Mouse (Mus musculus): Measurements from ENCODE around the gene Grip1.

DNA sequence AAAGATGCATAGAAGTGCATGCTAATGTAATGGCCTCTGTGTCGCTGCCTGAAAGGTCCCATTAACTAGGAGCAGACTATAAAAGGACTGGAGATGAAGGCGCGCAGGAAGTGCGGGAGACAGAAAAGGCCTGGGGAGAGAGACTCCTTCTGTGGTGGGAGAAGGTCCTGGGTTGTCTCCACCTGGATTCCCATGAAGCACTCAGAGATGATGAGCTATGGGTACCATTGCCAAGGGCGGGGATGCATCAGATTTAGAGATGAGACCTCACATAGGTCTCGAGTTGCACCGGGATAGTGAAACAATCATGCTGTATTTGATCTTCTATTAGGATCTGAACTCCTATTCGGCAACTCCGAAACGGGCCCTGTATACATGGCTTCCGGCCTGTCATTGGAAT is 212.8 kb downstream of the Grip1 start:
- TF ChIP-seq CTCF (IDR thresholded peaks at IDR 0.05; ENCODE audit: low read depth): no peak
- no peak for TF ChIP-seq EP300 (optimal IDR thresholded peaks at IDR 0.05)

All from stomach, postnatal 0 days (tissue).